Mouse (Mus musculus) brown adipose tissue, adult 24 weeks (tissue): ENCODE results near the gene Ppm1m. TPM values are rescaled to one million over a fixed set of nuclear protein-coding genes. Genes with fewer than 3 reads are reported as not detected.

Experiments
- H3K27ac ChIP-seq: fragments of 200-500 bp; replicated peaks from 2 replicates; pipeline ENCODE4 v1.5.1; 2012; ENCODE audit warnings: low read depth, mild to moderate bottlenecking, low read length
- H3K4me1 ChIP-seq: fragments of 200-500 bp; 2 replicates; pipeline ENCODE4 v1.6.1; 2012; ENCODE audit warnings: low read length, mixed read lengths; ENCODE audit not compliant: control insufficient read depth, insufficient read depth, insufficient read length
- H3K4me3 ChIP-seq: fragments of 200-500 bp; 2 replicates; pipeline ENCODE4 v1.5.1; 2012; ENCODE audit warnings: low read depth, mild to moderate bottlenecking, low read length, moderate library complexity; ENCODE audit not compliant: insufficient read depth
- polyA plus RNA-seq: library from polyadenylated mRNA; stranded (reverse); fragments of >200 nt; gene quantifications from 2 replicates; pipeline ENCODE4 v1.2.4, GENCODE M21; 2012; ENCODE audit not compliant: missing spikeins, insufficient read depth, insufficient read length

Ppm1m gene
- polyA plus RNA-seq, 1 experiment: 104 TPM

DNA sequence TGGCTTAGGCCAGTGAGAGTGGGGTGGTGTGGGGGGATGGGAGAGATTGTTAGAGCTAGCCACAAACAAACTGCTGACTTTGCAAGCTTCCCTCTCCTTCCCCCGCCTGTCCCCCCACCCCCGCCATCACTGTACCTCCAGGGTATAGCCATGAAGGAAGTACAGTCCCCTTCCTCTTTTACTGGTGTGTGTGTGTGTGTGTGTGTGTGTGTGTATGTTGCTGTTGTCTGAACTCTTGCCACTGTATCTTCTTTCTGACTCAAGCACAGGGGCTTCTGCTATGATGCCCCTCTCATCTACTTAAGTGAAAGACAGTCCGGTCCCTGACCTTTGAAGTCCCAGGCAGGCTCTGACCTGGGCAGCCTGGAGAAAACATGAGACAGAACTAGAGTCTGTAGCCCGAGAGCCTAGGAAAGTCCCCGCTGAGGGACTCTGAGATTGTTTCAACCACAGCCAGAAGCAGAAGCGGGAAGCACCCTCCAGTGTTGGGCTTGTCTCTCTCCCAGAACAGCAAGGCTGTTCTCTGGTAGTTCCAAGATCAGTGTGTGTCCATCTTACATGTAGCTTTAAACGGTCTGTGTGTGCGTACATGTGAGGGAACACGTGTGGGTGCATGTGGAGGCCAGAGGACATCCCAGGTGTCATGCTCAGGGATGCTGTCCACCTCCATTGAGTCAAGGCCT is 30.6 kb upstream of the Ppm1m start:
- peak overlapping the region; percentile 24; the same call in 1 of the 2 replicates for H3K27ac ChIP-seq

DNA sequence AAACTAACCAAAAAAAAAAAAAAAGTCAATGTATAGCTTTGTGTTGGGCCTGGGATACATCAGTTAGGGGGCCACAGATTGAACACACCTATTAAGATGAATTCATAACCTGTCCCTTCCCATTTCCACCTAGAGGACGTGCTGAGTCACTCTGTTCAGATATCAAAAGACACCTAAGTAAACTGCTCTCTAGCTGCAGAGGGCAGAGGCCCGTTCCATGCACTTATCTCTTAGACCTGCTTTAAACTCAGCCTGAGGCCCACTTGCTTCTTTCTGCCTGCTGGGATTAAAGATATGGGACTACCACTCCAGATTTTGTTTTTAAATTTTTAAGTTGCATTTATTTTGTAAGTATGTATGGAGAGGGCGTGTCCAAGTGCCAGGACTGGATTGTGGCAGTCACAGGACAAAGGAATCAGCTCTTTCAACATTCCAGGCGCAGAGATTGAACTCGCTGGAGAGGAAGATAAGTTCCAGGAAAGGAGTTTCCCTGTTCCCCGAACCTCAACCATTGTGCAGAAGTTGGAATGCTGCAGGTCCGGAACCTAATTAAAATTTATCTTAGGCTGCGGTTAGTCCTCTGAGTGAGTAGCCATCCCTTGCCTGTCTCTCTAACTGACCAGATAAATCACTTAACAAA is 28.4 kb upstream of the Ppm1m start:
- no peak overlapping the region for H3K4me3 ChIP-seq
- H3K4me1 ChIP-seq: peaks cover 4% of the 10 kb centered on the region; the same call in 1 of the 2 replicates
- H3K27ac ChIP-seq: no peak overlapping the region

More for the DNA sequence above, 30.6 kb upstream of the Ppm1m start:
- peaks cover 6% of the 10 kb centered on the region; the same call in 1 of the 2 replicates for H3K4me1 ChIP-seq
- no peak overlapping the region for H3K4me3 ChIP-seq

DNA sequence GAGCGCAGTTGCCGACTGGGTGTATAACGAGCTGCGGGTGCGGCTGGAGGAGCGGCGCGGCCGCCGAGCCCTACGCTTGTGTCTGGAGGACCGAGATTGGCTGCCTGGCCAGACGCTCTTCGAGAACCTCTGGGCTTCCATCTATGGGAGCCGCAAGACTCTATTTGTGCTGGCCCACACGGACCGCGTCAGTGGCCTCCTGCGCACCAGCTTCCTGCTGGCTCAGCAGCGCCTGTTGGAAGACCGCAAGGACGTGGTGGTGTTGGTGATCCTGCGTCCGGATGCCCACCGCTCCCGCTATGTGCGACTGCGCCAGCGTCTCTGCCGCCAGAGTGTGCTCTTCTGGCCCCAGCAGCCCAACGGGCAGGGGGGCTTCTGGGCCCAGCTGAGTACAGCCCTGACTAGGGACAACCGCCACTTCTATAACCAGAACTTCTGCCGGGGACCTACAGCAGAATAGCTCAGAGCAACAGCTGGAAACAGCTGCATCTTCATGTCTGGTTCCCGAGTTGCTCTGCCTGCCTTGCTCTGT is 26.7 kb upstream of the Ppm1m start:
- H3K27ac ChIP-seq: no peak overlapping the region
- peak overlapping the region; percentile 11 for H3K4me3 ChIP-seq
- peaks cover 4% of the 10 kb centered on the region; the same call in 1 of the 2 replicates for H3K4me1 ChIP-seq

DNA sequence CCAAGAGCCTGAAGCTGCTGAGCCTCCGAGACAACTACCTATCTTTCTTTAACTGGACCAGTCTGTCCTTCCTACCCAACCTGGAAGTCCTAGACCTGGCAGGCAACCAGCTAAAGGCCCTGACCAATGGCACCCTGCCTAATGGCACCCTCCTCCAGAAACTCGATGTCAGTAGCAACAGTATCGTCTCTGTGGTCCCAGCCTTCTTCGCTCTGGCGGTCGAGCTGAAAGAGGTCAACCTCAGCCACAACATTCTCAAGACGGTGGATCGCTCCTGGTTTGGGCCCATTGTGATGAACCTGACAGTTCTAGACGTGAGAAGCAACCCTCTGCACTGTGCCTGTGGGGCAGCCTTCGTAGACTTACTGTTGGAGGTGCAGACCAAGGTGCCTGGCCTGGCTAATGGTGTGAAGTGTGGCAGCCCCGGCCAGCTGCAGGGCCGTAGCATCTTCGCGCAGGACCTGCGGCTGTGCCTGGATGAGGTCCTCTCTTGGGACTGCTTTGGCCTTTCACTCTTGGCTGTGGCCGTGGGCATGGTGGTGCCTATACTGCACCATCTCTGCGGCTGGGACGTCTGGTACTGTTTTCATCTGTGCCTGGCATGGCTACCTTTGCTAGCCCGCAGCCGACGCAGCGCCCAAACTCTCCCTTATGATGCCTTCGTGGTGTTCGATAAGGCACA is 26.1 kb upstream of the Ppm1m start:
- Histone ChIP-seq H3K4me3 (peak overlapping the region; percentile 11), H3K27ac (no peak overlapping the region), H3K4me1 (peaks cover 4% of the 10 kb centered on the region; the same call in 1 of the 2 replicates)

DNA sequence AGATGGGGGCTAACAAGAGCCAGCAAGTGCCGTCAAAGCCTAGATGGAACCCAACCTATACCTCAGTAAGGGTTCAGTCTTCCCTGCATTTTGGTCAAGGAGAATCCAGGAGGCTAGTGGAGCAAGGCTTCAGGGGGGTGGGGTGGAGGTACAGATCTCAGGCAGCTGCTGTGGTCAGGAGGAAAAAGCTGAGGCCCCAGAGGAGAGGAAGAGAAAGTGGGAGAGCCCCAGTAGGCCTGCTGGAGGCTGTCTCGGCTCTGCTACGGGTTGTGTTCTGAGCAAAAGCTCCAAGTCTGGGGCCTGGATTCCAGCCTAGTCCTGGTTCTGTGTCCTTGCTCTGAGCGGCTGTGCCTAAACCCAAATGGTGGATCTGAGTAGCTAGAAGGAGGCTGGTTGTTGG is 23.4 kb upstream of the Ppm1m start:
- Histone ChIP-seq H3K4me3 (peak overlapping the region; percentile 31; the same call in 1 of the 2 replicates), H3K4me1 (peaks cover 4% of the 10 kb centered on the region; the same call in 1 of the 2 replicates), H3K27ac (peak overlapping the region; percentile 63; the same call in 1 of the 2 replicates)

DNA sequence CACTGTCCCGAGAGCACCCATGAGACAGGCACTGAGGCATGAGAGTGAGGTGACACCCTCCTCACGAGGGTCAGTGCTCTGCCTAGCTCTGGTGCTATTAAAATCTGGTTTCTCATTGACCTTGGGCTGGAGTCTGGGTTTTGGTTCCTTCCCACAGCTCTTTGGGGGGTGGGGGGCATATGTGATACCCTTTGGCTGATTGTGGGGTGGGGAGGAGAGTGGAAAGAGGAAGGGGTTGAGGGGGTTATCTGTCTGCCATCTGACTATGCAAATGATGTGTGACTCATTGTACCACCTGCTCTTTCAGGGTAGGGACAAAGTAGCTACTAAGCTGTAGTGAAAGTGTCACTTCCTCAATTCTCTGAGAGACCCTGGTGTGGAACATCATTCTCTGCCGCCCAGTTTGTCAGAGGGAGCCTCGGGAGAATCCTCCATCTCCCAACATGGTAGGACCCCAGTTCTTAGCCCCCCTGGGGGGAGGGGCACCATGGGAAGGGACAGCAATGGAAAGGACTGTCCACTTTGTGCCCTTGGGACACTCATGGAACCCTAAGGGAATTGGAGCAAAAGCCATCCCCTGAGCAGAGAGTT is 22.8 kb upstream of the Ppm1m start, which contains the start of gene Tlr9:
Tlr9 (plus strand) TSS at position 338 of the 591 bp plus-strand sequence.
- H3K4me3 ChIP-seq: peak within 1 kb of the TSS; percentile 31; the same call in 1 of the 2 replicates

DNA sequence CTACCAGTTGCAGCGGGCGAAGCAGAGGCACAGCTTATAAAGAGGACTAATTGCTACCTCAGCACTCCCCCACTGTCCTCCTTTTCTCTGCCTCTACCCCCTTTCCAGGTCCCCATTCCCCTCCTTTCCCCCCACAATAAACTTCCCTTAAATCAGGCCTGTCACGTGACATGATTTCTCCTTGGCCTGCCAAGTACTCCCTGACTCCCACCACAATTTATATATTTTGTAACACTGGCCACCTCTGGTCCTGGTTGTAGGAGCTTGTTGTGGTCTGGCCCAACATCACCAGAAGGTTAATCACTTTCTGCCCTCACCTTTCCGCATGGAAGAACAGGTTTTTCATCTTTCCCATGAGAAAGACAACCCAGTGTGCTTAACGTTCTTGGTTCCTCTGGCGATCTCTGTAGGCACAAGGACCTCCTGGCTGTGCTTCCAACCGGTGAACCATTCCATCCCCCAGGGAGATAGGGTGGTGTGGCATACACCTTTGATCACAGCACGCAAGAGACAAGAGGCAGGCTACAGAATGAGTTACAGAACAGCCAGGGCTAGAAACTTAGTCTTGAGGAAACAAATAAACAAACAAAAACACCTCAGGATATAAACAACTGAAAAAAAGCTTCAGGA is 21.5 kb upstream of the Ppm1m start:
- Histone ChIP-seq H3K27ac (no peak overlapping the region), H3K4me1 (peaks cover 4% of the 10 kb centered on the region; the same call in 1 of the 2 replicates), H3K4me3 (no peak overlapping the region)

More for the DNA sequence above, 22.8 kb upstream of the Ppm1m start, which contains the start of gene Tlr9:
- H3K4me1 ChIP-seq: peaks cover 4% of the 10 kb centered on the region; the same call in 1 of the 2 replicates
- H3K27ac ChIP-seq: peak within 1 kb of the TSS; percentile 63; the same call in 1 of the 2 replicates

DNA sequence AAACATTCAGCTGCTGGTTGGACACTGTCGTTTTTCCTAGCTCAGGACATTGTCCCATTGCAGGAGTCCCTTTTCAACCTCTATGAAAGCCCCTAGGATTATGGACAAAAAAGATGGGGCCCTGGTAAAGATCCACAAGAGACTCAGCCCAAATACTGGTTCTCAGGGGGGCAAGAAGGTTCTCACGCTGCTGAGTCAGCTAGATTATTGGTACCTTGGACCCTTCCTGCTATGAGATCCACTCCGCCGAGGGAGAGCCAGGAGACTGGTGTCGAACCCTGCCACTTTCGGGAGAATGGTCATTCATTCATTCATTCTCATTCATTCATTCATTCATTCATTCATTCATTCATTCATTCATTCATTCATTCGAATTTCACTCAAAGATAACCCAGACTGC is 17.4 kb upstream of the Ppm1m start:
- no peak overlapping the region for H3K4me3 ChIP-seq
- no peak overlapping the region for H3K27ac ChIP-seq
- H3K4me1 ChIP-seq: no peaks in the 10 kb centered on the region

DNA sequence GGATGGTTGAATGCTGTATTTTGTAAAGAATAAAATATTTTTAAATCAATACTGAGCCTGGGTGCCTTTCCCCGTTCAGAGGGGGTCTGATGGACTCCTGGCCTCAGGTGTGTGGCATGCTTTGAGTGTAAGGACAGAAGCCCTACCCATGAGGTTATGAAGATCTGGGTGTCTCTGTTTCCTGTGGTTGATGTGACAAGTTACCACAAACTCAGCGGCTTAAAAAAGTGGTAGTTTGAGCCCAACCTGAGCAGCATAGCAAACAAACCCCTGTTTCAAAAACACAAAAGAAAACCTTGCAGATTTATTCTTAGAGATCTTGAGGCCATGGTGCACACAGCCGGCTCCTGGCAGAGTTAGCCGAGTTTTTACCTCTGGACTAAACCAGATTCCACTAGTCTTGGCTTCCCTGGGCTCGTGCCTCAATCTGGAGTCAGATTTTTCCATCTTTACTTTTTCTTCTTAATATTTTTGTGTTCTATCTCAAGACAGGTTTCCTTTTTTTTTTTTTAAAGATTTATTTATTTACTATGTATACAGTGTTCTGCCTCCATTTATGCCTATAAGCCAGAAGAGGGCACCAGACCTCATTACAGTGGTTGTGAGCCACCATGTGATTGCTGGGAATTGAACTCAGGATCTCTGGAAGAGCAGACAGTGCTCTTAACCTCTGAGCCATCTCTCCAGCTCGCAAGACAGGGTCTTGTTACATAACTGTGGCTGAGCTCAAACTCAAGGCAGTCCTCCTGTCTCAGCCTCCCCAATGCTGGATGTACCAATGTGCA is 16.0 kb upstream of the Ppm1m start:
- H3K27ac ChIP-seq: no peak overlapping the region
- no peak overlapping the region for H3K4me3 ChIP-seq
- peaks cover 3% of the 10 kb centered on the region; the same call in 1 of the 2 replicates for H3K4me1 ChIP-seq

DNA sequence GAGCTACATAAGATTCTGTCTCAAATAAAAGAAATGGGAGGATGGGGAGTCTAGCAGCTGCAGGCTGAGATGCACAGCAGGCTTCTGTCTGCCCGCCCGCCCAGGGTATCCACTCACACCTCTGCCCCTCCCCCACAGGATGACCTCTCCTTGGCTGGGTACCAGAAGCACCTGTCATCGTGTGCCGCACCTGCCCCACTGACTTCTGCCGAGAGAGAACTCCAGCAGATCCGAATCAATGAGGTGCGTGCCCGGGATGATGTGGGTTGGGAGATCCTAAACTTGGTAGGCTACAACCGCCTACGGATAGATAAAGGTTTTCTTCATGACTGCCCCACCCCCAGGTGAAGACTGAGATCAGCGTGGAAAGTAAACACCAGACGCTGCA is 13.0 kb upstream of the Ppm1m start:
- H3K27ac ChIP-seq: no peak overlapping the region
- peaks cover 5% of the 10 kb centered on the region for H3K4me1 ChIP-seq
- H3K4me3 ChIP-seq: no peak overlapping the region

DNA sequence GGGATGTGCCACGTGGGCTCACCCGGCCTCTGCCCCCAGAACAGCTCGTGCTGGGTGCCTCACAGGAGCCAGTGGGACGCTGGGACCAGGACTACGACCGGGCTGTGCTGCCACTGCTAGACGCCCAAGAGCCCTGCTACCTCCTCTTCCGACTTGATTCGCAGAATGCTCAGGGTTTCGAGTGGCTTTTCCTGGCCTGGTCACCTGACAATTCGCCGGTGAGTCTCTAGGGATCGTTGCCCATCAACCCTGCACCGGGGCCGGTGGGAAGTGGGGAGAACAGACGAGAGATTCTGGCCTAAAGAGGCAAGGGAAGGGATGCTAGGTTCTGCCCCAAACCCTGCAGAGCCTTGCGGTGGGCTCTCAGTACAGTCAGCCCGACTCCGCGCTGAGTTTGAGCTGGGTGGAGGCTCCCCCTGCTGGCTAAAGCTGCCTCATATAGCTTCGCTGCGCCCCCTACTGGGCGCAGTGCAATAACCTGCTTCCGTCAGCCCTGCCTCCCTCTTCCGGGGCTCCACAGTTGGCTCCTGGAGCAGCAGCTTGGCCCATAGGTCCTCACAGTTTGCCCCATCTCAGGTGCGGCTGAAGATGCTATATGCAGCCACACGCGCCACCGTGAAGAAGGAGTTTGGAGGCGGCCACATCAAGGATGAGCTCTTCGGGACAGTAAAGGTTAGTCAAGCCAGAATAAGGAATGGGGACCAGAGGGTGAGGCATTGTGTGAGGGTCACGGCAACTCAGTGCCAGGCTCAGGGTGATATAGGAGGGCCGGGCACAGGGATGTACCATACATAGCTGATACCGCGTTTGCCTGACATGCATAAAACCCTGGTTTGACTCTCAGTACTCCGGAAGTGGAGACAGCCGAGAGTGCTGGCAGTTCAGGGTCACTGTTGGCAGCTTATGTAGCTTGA is 12.4 kb upstream of the Ppm1m start:
- H3K27ac ChIP-seq: no peak overlapping the region
- peak overlapping the region; percentile 38 for H3K4me3 ChIP-seq
- H3K4me1 ChIP-seq: peaks cover 5% of the 10 kb centered on the region

DNA sequence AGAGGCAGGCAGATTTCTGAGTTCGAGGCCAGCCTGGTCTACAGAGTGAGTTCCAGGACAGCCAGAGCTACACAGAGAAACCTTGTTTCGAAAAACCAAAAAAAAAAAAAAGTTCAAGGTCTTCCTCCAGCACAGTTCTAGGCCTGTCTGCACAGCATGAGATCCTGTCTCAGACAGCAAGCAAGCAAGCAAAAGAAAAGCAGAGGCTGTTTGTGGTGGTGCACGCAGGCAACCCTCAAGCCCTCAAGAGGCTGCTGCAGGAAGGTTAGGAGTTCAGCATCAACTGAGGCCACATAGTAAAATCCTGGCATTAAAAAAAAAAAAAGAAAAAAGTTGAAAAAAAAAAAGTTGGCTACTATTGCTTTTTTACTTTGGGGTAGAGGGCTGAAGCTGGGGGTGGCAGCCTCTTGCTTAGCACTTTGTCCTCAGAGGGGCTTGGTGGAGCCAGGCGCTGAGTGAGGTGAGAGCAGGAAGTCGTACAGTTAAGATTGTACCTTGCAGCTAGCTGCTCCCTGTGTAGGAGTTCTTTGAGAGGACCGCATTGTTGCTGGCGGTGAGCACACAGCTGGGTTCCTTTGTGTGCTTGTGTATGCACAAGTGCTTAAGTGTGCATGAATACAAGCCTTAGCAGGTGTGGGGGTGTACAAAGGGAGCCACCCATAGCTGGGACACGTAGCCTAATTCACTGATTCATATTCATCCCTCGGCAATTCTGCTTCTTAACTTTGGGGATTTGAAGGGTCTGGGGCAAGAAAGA is 11.5 kb upstream of the Ppm1m start:
- Histone ChIP-seq H3K27ac (peak overlapping the region; percentile 25; the same call in 1 of the 2 replicates), H3K4me3 (no peak overlapping the region), H3K4me1 (peaks cover 5% of the 10 kb centered on the region)
